Mouse (Mus musculus): ENCODE results near the gene Tmem116. TPM values are rescaled to one million over a fixed set of nuclear protein-coding genes. Genes with fewer than 3 reads are reported as not detected.

Tmem116 gene
- 6.8 and 7.2 TPM in 2 replicates for polyA plus RNA-seq (2015; fragmentation: Nextera tagmentation; extraction: Ambion mirVana)

GRCm38 (mm10) chr5:121451644-121452025 lies at the start of gene Tmem116:
Gene Tmem116, plus strand, starts transcription at chr5:121451893.
- H3K27me3 ChIP-seq (replicated peaks; ENCODE audit: control insufficient read depth, insufficient read depth, low read length): no peaks in the 10 kb centered on the region
- H3K9me3 ChIP-seq (ENCODE audit: control insufficient read depth): no peaks in the 10 kb centered on the region
- peaks cover 17% of the 10 kb centered on the region for H3K36me3 ChIP-seq (ENCODE audit: control insufficient read depth, insufficient read depth)
- H3K9ac ChIP-seq (ENCODE audit: low read depth, low read length): peak within 1 kb of the TSS; percentile 95
- no peak for TF ChIP-seq CTCF (IDR thresholded peaks at IDR 0.05; ENCODE audit: low read depth)
- peak within 1 kb of the TSS; percentile 92 for H3K4me2 ChIP-seq (replicated peaks; ENCODE audit: low read depth)
- peak within 1 kb of the TSS; percentile 89 for H3K4me3 ChIP-seq (ENCODE audit: low read depth, low read length)
- H3K27ac ChIP-seq (ENCODE audit: low read depth, low read length): peak within 1 kb of the TSS; percentile 98
- under 1% methylated on average over 17 of the region's 17 CpGs for WGBS
- peaks cover 18% of the 10 kb centered on the region for H3K4me1 ChIP-seq (replicated peaks; ENCODE audit: control insufficient read depth, insufficient read depth, low read length)
- ATAC-seq: no peak

DNA sequence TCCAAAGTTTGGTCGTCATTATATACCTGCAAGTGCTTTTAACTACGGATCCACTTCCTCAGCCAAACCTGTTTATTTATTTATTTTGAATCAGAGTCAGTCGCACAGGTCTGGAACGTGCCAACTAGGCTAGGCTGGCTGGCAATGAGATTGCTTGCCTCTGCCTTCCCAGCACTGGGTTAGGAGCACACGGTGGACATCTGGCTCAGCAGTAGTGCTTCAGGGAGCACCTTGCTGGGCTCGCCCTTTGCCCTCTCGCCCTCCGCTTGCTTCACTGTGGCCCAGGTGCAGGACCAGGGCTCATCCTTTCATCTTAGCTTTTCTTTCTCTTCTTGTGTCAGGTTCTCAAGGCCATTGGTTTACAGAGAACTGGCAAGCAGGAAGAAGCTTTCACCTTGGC lies 43.8 kb upstream of the Tmem116 start:
- Histone ChIP-seq H3K4me2 (replicated peaks; ENCODE audit: low read depth) (no peak overlapping the region), H3K27me3 (replicated peaks; ENCODE audit: control insufficient read depth, insufficient read depth, low read length) (no peaks in the 10 kb centered on the region), H3K9ac (ENCODE audit: low read depth, low read length) (no peak overlapping the region), H3K36me3 (ENCODE audit: control insufficient read depth, insufficient read depth) (peaks cover 23% of the 10 kb centered on the region), H3K4me1 (replicated peaks; ENCODE audit: control insufficient read depth, insufficient read depth, low read length) (no peaks in the 10 kb centered on the region; the same call in 1 of the 2 replicates), H3K4me3 (ENCODE audit: low read depth, low read length) (no peak overlapping the region), H3K9me3 (ENCODE audit: control insufficient read depth) (no peaks in the 10 kb centered on the region), H3K27ac (ENCODE audit: low read depth, low read length) (no peak overlapping the region; the same call in 1 of the 2 replicates)
- no peak for TF ChIP-seq CTCF (IDR thresholded peaks at IDR 0.05; ENCODE audit: low read depth)
- peak; percentile 19; the same call in 1 of the 2 replicates for ATAC-seq
- WGBS: 72% methylated on average over 8 of the region's 8 CpGs

- Histone ChIP-seq H3K27ac (ENCODE audit: low read depth, low read length) (peak overlapping the region; percentile 35), H3K36me3 (ENCODE audit: control insufficient read depth, insufficient read depth) (peaks cover 51% of the 10 kb centered on the region), H3K4me3 (ENCODE audit: low read depth, low read length) (no peak overlapping the region), H3K27me3 (replicated peaks; ENCODE audit: control insufficient read depth, insufficient read depth, low read length) (no peaks in the 10 kb centered on the region), H3K4me1 (replicated peaks; ENCODE audit: control insufficient read depth, insufficient read depth, low read length) (no peaks in the 10 kb centered on the region; the same call in 1 of the 2 replicates), H3K9me3 (ENCODE audit: control insufficient read depth) (no peaks in the 10 kb centered on the region), H3K4me2 (replicated peaks; ENCODE audit: low read depth) (no peak overlapping the region), H3K9ac (ENCODE audit: low read depth, low read length) (no peak overlapping the region)
- WGBS: 45% methylated on average over 4 of the region's 4 CpGs
- no peak for TF ChIP-seq CTCF (IDR thresholded peaks at IDR 0.05; ENCODE audit: low read depth)
- no peak for ATAC-seq
These were observed 40.7 kb upstream of the Tmem116 start for GRCm38 (mm10) chr5:121410975-121411374.

DNA sequence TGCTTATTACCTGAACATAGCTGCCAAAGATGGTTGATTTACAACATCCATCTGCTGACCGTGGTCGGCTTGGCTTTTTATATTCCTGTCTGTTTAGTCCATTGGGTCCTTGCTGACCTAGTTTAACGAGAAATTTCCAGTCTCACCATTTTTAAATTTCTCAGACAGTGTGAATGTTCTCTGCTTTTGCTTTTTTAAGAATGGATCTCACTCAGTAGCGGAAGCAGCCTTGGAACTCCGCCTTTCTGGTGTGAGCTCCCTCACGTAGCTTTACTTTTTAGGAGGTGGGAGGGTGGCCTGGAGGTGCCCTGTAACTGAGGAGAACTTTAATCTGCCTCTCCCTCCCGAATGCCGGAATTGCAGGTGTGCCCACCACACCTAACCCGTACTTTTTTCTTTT lies 31.0 kb upstream of the Tmem116 start:
- no peak overlapping the region for H3K4me3 ChIP-seq (ENCODE audit: low read depth, low read length)
- 90% methylated on average over 9 of the region's 9 CpGs for WGBS
- no peak overlapping the region for H3K9ac ChIP-seq (ENCODE audit: low read depth, low read length)

DNA sequence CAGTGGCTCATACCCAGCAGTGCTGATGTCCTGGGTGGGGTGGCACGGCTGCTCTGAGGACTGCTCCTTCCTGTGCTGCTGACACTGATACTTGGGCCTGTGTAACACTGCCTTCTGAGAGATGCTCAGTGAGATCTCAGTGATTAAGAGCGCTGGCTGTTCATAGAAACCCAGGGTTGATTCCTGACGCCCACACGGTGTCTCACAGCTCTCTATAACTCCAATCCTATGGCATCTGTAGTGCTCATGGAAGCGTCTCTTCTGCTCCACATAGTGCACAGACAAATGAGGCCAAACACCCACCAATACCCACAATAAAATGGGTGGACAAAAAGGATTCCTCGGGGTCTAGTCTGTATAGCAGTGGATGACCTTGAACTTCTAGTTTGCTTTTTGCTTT lies 28.9 kb upstream of the Tmem116 start:
- no peaks in the 10 kb centered on the region for H3K9me3 ChIP-seq (ENCODE audit: control insufficient read depth)
- H3K4me3 ChIP-seq (ENCODE audit: low read depth, low read length): no peak overlapping the region
- no peaks in the 10 kb centered on the region for H3K27me3 ChIP-seq (replicated peaks; ENCODE audit: control insufficient read depth, insufficient read depth, low read length)
- WGBS: 84% methylated on average over 6 of the region's 6 CpGs
- ATAC-seq: no peak
- H3K36me3 ChIP-seq (ENCODE audit: control insufficient read depth, insufficient read depth): peaks cover 96% of the 10 kb centered on the region
- no peak for TF ChIP-seq CTCF (IDR thresholded peaks at IDR 0.05; ENCODE audit: low read depth)
- H3K4me2 ChIP-seq (replicated peaks; ENCODE audit: low read depth): no peak overlapping the region
- H3K27ac ChIP-seq (ENCODE audit: low read depth, low read length): no peak overlapping the region
- no peaks in the 10 kb centered on the region for H3K4me1 ChIP-seq (replicated peaks; ENCODE audit: control insufficient read depth, insufficient read depth, low read length)
- no peak overlapping the region for H3K9ac ChIP-seq (ENCODE audit: low read depth, low read length)

More for the DNA sequence above, 31.0 kb upstream of the Tmem116 start:
- ATAC-seq: no peak
- Histone ChIP-seq H3K4me1 (replicated peaks; ENCODE audit: control insufficient read depth, insufficient read depth, low read length) (no peaks in the 10 kb centered on the region), H3K36me3 (ENCODE audit: control insufficient read depth, insufficient read depth) (peaks cover 96% of the 10 kb centered on the region), H3K27me3 (replicated peaks; ENCODE audit: control insufficient read depth, insufficient read depth, low read length) (no peaks in the 10 kb centered on the region), H3K4me2 (replicated peaks; ENCODE audit: low read depth) (no peak overlapping the region), H3K27ac (ENCODE audit: low read depth, low read length) (no peak overlapping the region), H3K9me3 (ENCODE audit: control insufficient read depth) (no peaks in the 10 kb centered on the region)
- TF ChIP-seq CTCF (IDR thresholded peaks at IDR 0.05; ENCODE audit: low read depth): no peak

DNA sequence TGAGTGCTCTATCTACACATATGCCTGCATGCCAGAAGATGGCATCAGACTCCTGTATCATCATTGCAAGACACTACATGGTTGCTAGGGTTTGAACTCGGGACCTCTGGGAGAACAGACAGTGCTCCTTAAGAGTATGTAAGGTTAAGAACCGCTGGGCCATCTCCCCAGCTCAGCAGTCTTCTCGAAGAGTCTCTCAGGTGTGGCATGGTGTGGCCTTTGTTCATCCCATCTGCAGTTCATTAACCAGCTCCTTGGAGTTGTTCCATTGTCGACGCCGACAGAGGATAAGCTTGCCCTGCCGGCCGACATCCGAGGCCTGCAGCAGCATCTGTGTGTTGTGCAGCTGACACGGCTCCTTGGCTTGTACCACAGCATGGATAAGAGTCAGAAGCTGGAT lies 28.4 kb upstream of the Tmem116 start:
- ATAC-seq: peak; percentile 60
- WGBS: 63% methylated on average over 10 of the region's 10 CpGs

GRCm38 (mm10) chr5:121428954-121429353 lies 22.7 kb upstream of the Tmem116 start:
- no peak overlapping the region for H3K9ac ChIP-seq (ENCODE audit: low read depth, low read length)
- no peaks in the 10 kb centered on the region for H3K27me3 ChIP-seq (replicated peaks; ENCODE audit: control insufficient read depth, insufficient read depth, low read length)
- H3K27ac ChIP-seq (ENCODE audit: low read depth, low read length): no peak overlapping the region
- no peak for ATAC-seq
- H3K4me2 ChIP-seq (replicated peaks; ENCODE audit: low read depth): no peak overlapping the region
- WGBS: 90% methylated on average over 3 of the region's 3 CpGs
- H3K9me3 ChIP-seq (ENCODE audit: control insufficient read depth): no peaks in the 10 kb centered on the region
- no peaks in the 10 kb centered on the region for H3K4me1 ChIP-seq (replicated peaks; ENCODE audit: control insufficient read depth, insufficient read depth, low read length)
- H3K4me3 ChIP-seq (ENCODE audit: low read depth, low read length): no peak overlapping the region
- no peak for TF ChIP-seq CTCF (IDR thresholded peaks at IDR 0.05; ENCODE audit: low read depth)
- H3K36me3 ChIP-seq (ENCODE audit: control insufficient read depth, insufficient read depth): peaks cover 95% of the 10 kb centered on the region

More for the DNA sequence above, 28.4 kb upstream of the Tmem116 start:
- Histone ChIP-seq H3K4me1 (replicated peaks; ENCODE audit: control insufficient read depth, insufficient read depth, low read length) (no peaks in the 10 kb centered on the region), H3K4me2 (replicated peaks; ENCODE audit: low read depth) (no peak overlapping the region), H3K4me3 (ENCODE audit: low read depth, low read length) (no peak overlapping the region), H3K27me3 (replicated peaks; ENCODE audit: control insufficient read depth, insufficient read depth, low read length) (no peaks in the 10 kb centered on the region), H3K36me3 (ENCODE audit: control insufficient read depth, insufficient read depth) (peaks cover 96% of the 10 kb centered on the region), H3K27ac (ENCODE audit: low read depth, low read length) (no peak overlapping the region), H3K9ac (ENCODE audit: low read depth, low read length) (no peak overlapping the region), H3K9me3 (ENCODE audit: control insufficient read depth) (no peaks in the 10 kb centered on the region)
- no peak for TF ChIP-seq CTCF (IDR thresholded peaks at IDR 0.05; ENCODE audit: low read depth)
